Mouse (Mus musculus) adrenal gland, postnatal 10 days (tissue): ENCODE measurements around the gene Znrf1. TPM values are rescaled to one million over a fixed set of nuclear protein-coding genes. Genes with fewer than 3 reads are reported as not detected.

ENCODE experiments used
- DNase-seq: peaks from one replicate; pipeline ENCODE4 v3.0.0; 2021; ENCODE audit warnings: mixed read lengths
- total RNA-seq, 2 experiments: library from RNA; stranded (reverse); gene quantifications; 2 replicates each; pipeline ENCODE4 v1.2.3; 2021

Znrf1 gene
- total RNA-seq, 2 experiments from 2014 or later: 40.0 to 62.6 TPM

- DNase-seq: no peak
Observed at GRCm38 (mm10) chr8:111569926-111570325, 34.0 kb downstream of the Znrf1 start.

DNA sequence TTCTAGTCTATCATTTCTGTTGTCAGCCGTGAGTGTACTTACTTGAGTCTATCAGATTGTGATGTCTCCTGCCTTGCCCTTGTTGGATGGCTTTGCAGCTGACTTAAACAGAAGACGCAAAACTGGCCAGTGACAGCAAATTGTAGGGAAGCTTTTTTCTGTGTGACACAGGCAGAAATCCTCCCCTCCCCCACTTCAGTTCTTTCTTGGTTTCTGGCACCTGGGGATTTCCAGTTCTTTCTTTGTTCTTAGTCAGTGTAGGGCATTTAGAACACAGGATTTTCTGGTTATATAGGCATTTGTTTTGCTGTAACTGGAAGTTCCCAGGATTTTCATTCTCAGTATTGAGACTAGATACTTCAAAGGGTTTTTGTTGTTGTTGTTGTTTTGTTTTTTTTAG, 34.5 kb downstream of the Znrf1 start:
- DNase-seq: no peak

DNA sequence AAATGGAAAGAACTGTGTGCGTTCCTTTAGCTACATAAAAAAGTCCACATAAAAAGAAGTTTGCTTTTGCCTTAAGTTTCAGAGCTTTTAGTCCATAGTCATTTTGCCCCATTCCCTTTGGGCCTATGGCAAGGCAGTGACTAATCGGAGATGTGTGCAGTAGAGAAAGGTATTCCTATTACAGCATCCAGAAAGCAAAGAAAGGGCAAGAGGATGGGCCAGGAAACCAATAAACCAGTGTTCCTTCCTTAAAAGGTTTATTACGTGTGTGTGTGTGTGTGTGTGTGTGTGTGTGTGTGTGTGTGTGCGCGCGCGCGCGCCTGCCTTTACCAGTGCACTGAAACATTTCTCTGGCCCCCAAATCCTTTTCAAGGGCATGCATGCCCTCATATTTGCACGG, 35.8 kb downstream of the Znrf1 start:
- no peak for DNase-seq

DNA sequence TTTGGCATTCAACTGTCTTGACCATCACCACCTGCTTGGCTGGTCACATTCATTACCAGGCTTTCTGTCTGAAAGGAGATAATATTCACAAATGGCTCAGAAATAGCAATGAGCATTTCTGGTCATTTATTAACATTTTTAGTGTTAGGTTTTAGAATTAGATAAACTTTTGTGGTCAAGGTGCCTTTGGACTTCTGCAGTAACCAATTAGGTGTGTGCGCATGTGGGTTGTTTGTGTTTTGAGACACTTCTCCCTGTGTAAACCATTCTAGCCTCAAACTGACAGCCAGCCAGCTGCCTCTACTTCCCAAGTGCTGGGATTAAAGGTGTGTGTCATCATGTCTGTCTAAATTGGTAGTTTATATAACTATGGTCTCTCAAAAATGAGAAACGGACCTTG, 36.5 kb downstream of the Znrf1 start:
- no peak for DNase-seq

DNA sequence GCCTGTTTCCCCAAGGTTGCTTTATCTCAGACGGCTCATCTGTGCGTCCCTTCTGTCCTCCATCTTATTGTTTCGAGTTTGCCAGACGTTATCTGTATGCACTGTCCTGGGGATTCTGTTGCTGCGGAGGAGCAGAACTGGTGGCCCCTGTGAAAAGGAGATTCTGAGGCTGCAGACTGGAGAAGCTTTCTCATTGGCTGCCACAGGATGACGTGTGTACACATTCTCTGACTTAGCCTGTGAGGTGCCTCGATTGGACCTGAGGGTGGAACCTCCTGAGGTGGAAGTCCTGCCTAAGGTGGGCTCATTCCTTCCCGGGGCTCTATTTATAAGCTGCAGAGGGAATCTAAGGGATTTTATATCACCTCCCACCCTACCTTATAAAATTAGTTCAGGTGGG, 37.7 kb downstream of the Znrf1 start:
- no peak for DNase-seq

DNA sequence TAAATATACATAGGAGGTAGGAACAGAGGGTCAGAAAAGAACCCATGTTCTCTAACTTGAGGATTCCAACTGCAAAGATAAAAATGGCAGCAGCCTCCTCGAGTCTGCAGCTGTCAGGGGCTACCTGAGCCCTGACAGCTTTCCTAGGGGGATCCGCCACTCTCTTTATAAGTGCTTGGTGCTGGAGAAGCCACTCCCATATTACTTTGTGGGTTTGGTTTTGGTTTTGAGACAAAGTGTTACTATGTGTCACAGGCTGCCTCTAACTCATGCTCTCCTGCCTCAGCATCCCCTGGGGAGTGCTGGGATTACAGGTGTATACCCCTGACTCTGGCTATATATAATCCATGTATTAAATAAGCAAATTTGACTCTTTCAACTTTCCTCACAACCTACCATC, 38.1 kb downstream of the Znrf1 start:
- no peak for DNase-seq

DNA sequence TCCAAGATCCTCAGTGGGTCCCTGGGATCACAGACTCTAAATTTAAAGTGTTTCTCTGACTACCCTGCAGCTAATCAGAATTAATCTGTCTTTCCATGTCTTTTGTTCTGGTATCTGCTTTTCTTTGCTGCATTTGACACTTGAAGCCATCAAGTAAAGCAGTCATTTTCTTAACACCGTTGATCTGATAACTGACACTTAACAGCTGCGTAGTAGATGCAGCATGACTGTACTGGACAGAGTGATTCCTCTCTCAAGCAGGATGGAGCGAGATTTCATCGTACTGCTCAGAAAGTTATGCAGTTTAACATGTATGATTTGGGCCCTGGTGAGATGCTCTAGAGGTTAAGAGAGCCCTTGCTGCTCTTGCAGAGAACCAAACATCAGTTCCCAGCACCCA, 39.6 kb downstream of the Znrf1 start:
- DNase-seq: no peak

GRCm38 (mm10) chr8:111576501-111576900, 40.6 kb downstream of the Znrf1 start:
- DNase-seq: no peak

DNA sequence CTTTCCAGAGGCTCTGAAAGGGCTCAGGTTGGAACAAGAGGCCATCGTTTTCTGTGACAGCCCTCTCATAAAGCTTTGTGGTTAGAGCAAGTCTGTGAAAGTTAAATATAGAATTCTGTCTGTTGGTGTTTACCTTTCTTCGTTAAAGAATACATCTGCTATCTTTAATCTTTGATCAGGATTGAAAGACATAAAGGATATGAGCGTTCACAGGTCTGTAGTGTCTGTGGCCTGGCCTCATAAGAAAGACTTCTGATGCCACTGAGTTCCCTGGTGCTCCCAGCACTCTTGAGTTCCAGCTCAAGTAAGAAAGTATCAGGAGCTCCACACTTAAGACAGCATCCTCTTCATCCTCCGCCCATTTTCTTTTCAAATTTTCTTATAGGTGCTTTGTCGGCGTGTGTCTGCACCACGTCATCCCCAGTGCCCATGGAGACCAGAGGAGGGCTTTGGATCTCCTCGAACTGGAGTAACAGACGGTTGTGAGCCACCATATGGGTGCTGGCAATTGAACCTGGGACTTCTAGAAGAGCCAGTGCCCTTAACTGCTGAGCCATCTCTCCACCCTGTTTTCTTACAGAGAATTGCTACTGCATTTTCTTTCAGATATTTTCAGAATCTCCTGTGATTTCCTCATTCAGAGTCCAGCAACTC, 42.1 kb downstream of the Znrf1 start:
- no peak for DNase-seq

- DNase-seq: no peak
Observed at GRCm38 (mm10) chr8:111579318-111579717, 43.4 kb downstream of the Znrf1 start.

GRCm38 (mm10) chr8:111580306-111580705, 44.4 kb downstream of the Znrf1 start:
- DNase-seq: no peak

- no peak for DNase-seq
Observed at GRCm38 (mm10) chr8:111582386-111582785, 46.5 kb downstream of the Znrf1 start.

- DNase-seq: no peak
Observed at GRCm38 (mm10) chr8:111584946-111585345, 49.0 kb downstream of the Znrf1 start.

DNA sequence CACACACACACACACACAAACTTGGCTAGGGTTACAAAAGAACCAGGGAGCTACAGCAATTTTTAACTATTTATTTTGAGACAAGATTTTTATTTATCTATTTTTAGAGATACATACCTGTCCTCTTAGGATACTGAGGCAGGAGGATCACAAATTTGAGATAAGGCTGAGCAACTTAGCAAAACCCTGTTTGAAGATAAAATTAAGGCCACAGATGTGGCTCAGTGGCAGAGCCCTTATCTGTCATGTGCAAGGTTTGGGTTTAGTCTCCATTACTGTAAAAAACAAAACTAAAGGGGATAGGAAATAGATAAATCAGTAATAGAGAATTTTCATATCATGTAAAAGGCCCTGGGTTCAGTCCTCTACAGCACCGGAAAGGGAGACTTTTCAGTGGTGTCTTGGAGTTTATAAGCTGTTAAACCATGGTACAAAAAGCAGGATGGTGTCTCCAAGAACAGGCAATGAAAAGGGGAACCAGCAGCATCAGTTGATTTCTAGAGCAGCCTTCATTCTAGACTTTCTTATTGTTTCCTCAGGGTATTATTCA, 51.7 kb downstream of the Znrf1 start:
- DNase-seq: no peak

DNA sequence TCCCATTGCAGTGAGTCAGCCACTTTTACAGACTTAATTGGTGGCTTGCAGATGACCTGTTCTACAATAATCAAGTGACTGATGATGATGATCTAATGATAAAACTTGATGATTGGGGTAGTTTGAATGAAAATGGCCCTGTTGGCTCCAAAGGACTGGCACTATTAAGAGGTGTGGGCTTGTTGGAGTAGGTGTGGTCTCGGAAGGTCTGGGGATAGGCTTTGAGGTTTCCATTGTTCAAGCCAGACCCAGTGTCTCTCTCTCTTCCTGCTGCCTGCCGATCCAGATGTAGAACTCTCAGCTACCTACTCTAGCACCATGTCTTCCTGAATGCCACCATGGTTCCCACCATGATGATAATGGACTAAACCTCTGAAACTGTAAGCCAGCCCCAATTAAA, 52.4 kb downstream of the Znrf1 start:
- DNase-seq: no peak

DNA sequence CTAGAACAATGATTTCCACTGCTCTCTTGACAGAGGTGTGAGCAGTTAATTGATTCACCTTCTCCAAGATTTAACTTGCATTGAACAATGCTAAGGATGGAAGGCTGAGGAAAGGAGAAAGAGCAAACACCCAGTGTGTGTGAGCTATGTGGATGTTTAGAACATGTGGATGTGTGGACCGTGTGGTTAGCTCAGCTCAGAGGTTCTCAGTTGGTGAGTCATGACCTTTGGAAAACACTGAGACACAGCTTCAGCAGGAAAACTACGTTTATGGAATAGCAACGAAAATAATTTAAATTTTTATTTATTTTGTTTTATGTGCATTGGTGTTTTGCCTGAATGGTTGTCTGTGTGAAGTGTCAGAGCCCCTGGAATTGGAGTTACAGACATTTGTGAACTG, 54.3 kb downstream of the Znrf1 start:
- no peak for DNase-seq

GRCm38 (mm10) chr8:111591176-111591575, 55.3 kb downstream of the Znrf1 start:
- no peak for DNase-seq

GRCm38 (mm10) chr8:111592390-111592910, 56.6 kb downstream of the Znrf1 start:
- no peak for DNase-seq

DNA sequence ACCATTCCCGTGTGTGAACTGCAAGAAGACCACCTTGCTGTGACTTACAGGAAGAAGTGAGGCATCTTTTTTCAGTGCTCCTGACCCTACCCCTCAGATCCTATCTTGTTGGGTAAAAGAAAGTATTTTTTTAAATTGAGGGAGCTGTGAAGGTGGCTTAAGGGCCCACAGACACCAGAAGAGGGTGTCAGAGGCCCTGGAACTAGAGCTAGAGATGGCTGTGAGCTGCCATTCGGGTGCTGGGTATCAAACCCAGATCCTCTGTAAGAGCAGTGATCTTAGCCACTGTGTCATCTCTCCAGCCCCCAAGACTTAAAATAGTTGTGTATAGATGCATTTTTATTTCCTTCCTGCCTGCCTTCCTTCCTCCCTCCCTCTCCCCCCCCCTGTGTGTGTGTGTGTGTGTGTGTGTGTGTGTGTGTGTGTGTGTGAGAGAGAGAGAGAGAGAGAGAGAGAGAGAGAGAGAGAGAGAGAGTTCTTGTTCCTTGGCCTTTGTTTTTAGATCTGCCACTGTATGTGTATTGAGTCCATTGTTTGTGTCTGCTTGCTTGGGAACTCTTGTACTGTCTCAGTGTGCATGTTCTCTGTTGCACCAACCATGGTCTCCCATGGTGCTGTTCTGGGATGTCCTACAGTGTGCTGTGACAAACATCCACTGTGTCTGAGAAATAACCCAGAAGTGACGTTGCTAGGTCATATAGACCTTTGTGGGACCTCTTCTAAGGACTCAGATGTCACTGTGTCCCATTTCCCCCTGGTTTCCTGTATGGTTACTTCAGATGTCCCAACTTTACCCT, 58.3 kb downstream of the Znrf1 start:
- DNase-seq: no peak

DNA sequence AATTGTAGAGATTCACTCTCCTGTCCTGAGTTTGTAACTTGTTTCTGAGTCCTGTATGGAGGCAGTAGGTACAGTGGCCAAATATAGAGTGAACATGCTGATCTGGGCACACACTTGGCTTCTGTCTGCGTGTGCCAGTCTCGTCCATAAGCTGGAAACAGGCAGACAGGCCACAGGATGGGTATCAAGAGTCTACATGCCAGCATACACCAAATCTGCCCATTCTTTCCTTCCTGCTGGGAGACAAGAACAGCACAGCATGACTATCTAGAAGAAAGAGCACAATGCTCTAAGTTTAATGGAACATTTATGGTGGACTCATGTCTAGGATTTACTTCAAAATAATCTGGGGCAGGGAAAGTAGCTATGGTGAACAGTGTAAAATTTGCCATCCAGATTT, 59.1 kb downstream of the Znrf1 start:
- no peak for DNase-seq

DNA sequence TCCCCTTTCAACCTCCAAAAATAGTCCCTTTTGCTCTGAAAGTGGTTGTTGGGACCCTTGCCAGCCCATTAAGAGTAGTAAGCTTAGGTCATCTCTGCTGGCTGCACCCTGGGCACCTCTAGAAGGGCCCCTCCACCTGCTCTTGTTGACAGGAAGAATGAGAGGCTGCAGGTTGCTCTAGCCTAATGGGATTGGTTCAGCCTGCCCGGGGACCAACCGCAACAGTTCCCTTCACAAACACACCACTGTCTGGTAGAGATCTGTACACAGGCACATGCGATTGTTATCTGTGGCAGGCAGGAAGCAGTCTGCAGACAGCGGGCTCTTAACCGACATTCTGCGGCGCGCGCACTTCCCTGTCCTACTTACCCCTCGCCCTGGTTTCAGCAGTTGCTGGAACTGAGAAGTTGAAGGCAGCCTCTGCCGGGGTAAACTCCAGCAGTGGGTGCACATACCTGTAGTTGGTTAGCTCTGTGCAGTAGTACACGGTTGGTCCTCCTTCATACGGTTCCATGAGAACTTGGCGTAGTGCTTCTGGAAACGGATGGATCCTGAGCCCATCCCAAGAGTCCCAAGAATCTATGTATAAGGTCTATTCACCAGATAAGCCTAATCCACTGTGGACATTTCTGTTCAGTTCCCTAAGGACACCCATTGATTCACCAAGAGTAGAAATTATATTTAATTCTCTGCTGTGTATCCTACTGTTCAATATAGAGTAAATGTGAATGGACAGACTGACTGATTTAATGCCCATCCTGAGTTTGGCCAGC, 60.0 kb downstream of the Znrf1 start:
- peak; percentile 32 for DNase-seq

- no peak for DNase-seq
Observed at GRCm38 (mm10) chr8:111596485-111596821, 60.6 kb downstream of the Znrf1 start.

- peak; percentile 28 for DNase-seq
Observed at GRCm38 (mm10) chr8:111597310-111597709, 61.4 kb downstream of the Znrf1 start.
